Mouse (Mus musculus) E14TG2a.4 (cell line): ENCODE results near the gene Egfr.

Source experiments
- H3K27me3 ChIP-seq: 2 replicates; pipeline ENCODE4 v1.6.1; 2014; ENCODE audit warnings: low read length, control low read depth; ENCODE audit not compliant: insufficient read depth
- H3K36me3 ChIP-seq: 2 replicates; pipeline ENCODE4 v1.6.1; 2014; ENCODE audit warnings: low read length, control low read depth; ENCODE audit not compliant: insufficient read depth
- H3K4me1 ChIP-seq: replicated peaks from 2 replicates; pipeline ENCODE4 v1.6.1; 2014; ENCODE audit warnings: low read depth, low read length, control low read depth
- H3K4me3 ChIP-seq: replicated peaks from 2 replicates; pipeline ENCODE4 v1.5.1; 2014; ENCODE audit warnings: mild to moderate bottlenecking, low read length
- H3K9me3 ChIP-seq: 2 replicates; pipeline ENCODE4 v1.6.1; 2014; ENCODE audit warnings: low read length, control low read depth
- CTCF ChIP-seq: conservative IDR thresholded peaks from 2 replicates; pipeline ENCODE4 v1.5.1; 2014; ENCODE audit warnings: low read length
- NANOG ChIP-seq: IDR thresholded peaks from 2 replicates; pipeline ENCODE4 v1.6.1; 2014; ENCODE audit warnings: borderline replicate concordance, low read length, mixed read lengths
- POU5F1 ChIP-seq: IDR thresholded peaks from 2 replicates; pipeline ENCODE4 v1.6.1; 2014; ENCODE audit warnings: low read length, borderline replicate concordance

Egfr gene

GRCm38 (mm10) chr11:16886152-16886551 lies 134.1 kb downstream of the Egfr start:
- no peaks in the 10 kb centered on the region for H3K27me3 ChIP-seq
- H3K9me3 ChIP-seq, result no peaks in the 10 kb centered on the region
- no peaks in the 10 kb centered on the region for H3K4me1 ChIP-seq
- no peaks in the 10 kb centered on the region for H3K36me3 ChIP-seq
- no peak for TF ChIP-seq NANOG
- no peak for TF ChIP-seq CTCF
- TF ChIP-seq POU5F1, result no peak
- H3K4me3 ChIP-seq, result no peak overlapping the region

GRCm38 (mm10) chr11:16888086-16888485 lies 136.1 kb downstream of the Egfr start:
- Histone ChIP-seq H3K4me3 (no peak overlapping the region), H3K9me3 (no peaks in the 10 kb centered on the region), H3K36me3 (no peaks in the 10 kb centered on the region), H3K27me3 (no peaks in the 10 kb centered on the region), H3K4me1 (no peaks in the 10 kb centered on the region)
- no peak for TF ChIP-seq CTCF
- no peak for TF ChIP-seq NANOG
- TF ChIP-seq POU5F1, result no peak

GRCm38 (mm10) chr11:16895441-16896356 lies 143.7 kb downstream of the Egfr start:
- H3K9me3 ChIP-seq, result no peaks in the 10 kb centered on the region
- no peak overlapping the region for H3K4me3 ChIP-seq
- no peaks in the 10 kb centered on the region for H3K27me3 ChIP-seq
- H3K36me3 ChIP-seq, result no peaks in the 10 kb centered on the region
- no peaks in the 10 kb centered on the region for H3K4me1 ChIP-seq
- TF ChIP-seq POU5F1 (no peak), NANOG (no peak), CTCF (no peak)

DNA sequence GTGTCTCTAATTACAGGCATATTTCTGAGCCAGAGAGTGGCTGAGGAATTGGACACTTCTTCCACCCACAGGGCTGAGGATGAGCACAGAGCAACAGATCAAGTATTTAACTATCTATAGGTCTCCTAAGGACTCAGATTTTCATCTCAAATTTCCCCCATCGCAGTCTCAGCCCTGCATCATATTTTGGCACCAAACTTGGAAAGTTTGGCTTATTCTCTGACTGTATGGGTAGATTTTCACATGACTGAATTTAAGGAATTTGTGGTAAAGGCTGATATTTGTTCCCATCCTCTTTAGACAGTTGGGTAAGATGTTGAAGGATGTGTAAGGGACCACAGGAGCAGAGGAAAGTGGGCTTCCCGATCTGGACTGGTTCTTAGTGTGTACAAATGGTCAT lies 145.7 kb downstream of the Egfr start:
- H3K9me3 ChIP-seq, result no peaks in the 10 kb centered on the region
- no peaks in the 10 kb centered on the region for H3K27me3 ChIP-seq
- no peak for TF ChIP-seq NANOG
- no peak for TF ChIP-seq CTCF
- no peak for TF ChIP-seq POU5F1
- H3K36me3 ChIP-seq, result no peaks in the 10 kb centered on the region
- no peak overlapping the region for H3K4me3 ChIP-seq
- no peaks in the 10 kb centered on the region for H3K4me1 ChIP-seq

DNA sequence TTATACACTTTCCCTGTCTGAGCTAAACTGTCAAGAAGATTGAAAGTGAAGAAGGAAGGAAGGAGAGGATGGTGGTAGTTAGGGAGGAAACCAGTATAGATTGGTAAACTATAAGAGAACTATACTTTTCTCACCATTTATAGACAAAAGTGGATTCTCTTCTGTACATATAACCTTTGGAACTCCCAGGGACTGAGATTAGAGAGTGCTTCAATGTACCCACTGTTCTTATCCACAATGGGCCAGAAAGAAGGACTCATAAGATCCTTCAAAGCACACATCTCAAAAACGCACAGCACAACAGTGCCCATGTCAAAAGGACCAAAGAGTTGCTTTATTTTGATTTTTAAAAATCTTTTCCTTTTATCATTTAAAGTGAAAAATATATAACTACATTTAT lies 148.2 kb downstream of the Egfr start:
- TF ChIP-seq NANOG (no peak), POU5F1 (no peak), CTCF (no peak)
- no peaks in the 10 kb centered on the region for H3K27me3 ChIP-seq
- no peaks in the 10 kb centered on the region for H3K4me1 ChIP-seq
- no peak overlapping the region for H3K4me3 ChIP-seq
- no peaks in the 10 kb centered on the region for H3K36me3 ChIP-seq
- H3K9me3 ChIP-seq, result no peaks in the 10 kb centered on the region

DNA sequence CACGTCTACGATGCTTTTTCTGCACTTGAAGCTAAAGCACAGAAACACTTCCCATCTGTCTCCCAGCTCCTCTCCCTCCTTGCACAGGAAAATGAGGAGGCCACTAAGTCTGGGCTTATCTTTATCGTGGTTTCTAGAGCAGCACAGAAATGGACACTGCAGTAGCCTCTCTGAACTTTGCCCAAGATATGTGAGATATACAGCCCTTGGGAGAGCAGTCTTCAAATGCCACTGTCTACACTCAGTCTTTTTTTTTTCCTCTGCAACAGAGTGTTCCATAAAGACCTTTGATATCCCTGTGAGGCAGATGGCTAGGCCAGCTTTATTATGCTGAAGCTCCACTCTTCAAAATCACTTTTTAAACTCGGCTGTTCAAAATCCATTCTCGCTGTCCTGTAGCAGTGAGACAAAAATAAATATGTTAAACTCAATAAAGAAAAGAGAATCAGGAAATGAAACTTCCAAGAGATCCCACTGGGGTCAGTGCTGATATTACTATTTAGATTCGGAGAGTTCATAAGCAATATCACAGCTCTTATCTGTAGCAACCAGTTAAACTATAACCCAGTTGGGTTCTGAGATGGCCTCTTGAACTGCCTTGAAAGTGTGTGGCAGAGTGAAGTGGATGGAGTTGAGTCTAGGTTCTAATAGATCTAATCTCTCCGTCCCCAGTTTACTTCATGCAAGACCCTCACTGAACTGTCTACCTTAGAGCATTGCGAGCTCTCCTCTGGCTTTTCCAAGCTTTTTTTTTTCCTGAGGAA lies 148.8 kb downstream of the Egfr start:
- no peaks in the 10 kb centered on the region for H3K4me1 ChIP-seq
- H3K9me3 ChIP-seq, result no peaks in the 10 kb centered on the region
- no peak for TF ChIP-seq POU5F1
- no peak for TF ChIP-seq NANOG
- H3K27me3 ChIP-seq, result no peaks in the 10 kb centered on the region
- no peak overlapping the region for H3K4me3 ChIP-seq
- H3K36me3 ChIP-seq, result no peaks in the 10 kb centered on the region

DNA sequence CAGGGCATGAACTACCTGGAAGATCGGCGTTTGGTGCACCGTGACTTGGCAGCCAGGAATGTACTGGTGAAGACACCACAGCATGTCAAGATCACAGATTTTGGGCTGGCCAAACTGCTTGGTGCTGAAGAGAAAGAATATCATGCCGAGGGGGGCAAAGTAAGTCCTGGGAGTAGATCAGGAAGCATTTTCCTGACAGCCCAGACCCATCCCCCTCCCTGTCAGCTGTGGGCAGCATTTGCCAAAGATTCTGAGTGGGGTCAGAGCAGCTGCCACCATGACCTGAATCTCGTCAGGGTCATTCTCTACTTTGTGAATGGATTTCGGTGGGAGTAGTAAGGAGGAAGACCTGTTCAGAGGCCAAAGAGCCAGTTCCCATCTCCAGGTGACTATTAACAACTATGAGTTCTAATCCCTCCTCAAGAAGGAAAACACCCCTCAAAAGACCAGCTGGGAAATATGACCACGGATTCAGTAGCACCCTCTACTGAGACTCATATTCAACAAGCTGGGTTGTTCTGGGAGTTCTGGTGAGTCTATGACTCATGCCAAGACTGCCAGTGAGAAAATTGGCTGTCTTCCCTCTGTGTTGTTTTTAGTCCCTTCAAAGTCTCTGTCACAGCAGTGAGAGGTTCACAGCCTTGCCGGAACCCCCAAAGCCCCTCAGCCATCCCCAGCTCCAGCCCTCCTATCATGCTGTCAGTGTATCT lies 152.5 kb downstream of the Egfr start:
- H3K27me3 ChIP-seq, result no peaks in the 10 kb centered on the region
- H3K9me3 ChIP-seq, result no peaks in the 10 kb centered on the region
- H3K4me1 ChIP-seq, result no peaks in the 10 kb centered on the region
- TF ChIP-seq POU5F1 (no peak), CTCF (no peak), NANOG (no peak)
- H3K4me3 ChIP-seq, result no peak overlapping the region
- no peaks in the 10 kb centered on the region for H3K36me3 ChIP-seq

DNA sequence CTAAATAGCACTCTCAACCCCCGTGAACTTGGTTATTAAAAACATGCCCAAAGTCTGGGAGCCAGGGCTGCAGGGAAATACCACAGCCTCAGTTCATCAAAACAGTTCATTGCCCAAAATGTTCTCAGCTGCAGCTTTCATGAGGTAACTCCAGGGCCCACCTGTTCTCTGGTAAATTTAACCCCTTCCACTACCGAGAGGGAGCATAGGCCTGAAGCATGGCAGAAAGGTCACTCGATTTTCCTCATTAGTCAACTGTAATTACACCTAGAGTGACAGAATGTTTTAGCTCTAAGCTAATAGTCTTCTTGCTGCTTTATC lies 153.0 kb downstream of the Egfr start:
- Histone ChIP-seq H3K9me3 (no peaks in the 10 kb centered on the region), H3K4me3 (no peak overlapping the region), H3K4me1 (no peaks in the 10 kb centered on the region), H3K27me3 (no peaks in the 10 kb centered on the region), H3K36me3 (no peaks in the 10 kb centered on the region)
- TF ChIP-seq CTCF (no peak), NANOG (no peak), POU5F1 (no peak)
